Mouse (Mus musculus): Measurements from ENCODE around the gene Cfap61. TPM values are rescaled to one million over a fixed set of nuclear protein-coding genes. Genes with fewer than 3 reads are reported as not detected.
A peak's percentile ranks its signal among the peaks of the same experiment; 100 is the strongest.

Gene Cfap61
- polyA plus RNA-seq, 1 experiment from 2014 or later = 1.9 TPM

GRCm38 (mm10) chr2:146073300-146073699, 138.7 kb downstream of the Cfap61 start:
- peaks cover 7% of the 10 kb centered on the region for H3K4me1 ChIP-seq
- no peaks in the 10 kb centered on the region for H3K9me3 ChIP-seq
- no peak overlapping the region for H3K4me3 ChIP-seq
- H3K27ac ChIP-seq (replicated peaks) = no peak overlapping the region
- H3K4me2 ChIP-seq (replicated peaks) = no peak overlapping the region
- no peak overlapping the region for H3K9ac ChIP-seq (replicated peaks)
- H3K27me3 ChIP-seq = no peaks in the 10 kb centered on the region
- no peaks in the 10 kb centered on the region for H3K36me3 ChIP-seq
- 0 out of 2 replicates have a peak, but pooled peaks have one; percentile 34 for ATAC-seq (ENCODE audit: low FRiP score, low read depth)
- whole genome bisulfite sequencing = 17% methylated on average over 6 of the region's 6 CpGs

GRCm38 (mm10) chr2:146077117-146077516, 142.5 kb downstream of the Cfap61 start:
- Histone ChIP-seq H3K36me3 (no peaks in the 10 kb centered on the region), H3K9ac (replicated peaks) (no peak overlapping the region), H3K27ac (replicated peaks) (no peak overlapping the region), H3K27me3 (no peaks in the 10 kb centered on the region), H3K4me1 (peaks cover 7% of the 10 kb centered on the region), H3K4me2 (replicated peaks) (no peak overlapping the region), H3K9me3 (no peaks in the 10 kb centered on the region), H3K4me3 (no peak overlapping the region)
- ATAC-seq (ENCODE audit: low FRiP score, low read depth) = no peak
- WGBS = 94% methylated on average over 10 of the region's 10 CpGs

- Histone ChIP-seq H3K9me3 (no peaks in the 10 kb centered on the region), H3K4me3 (no peak overlapping the region)
- WGBS = 95% methylated on average over 4 of the region's 4 CpGs
Measured at GRCm38 (mm10) chr2:146080282-146080681, 145.7 kb downstream of the Cfap61 start.

GRCm38 (mm10) chr2:146083326-146083871, 148.8 kb downstream of the Cfap61 start:
- no peak overlapping the region for H3K27ac ChIP-seq (replicated peaks)
- no peak overlapping the region for H3K4me3 ChIP-seq
- H3K4me2 ChIP-seq (replicated peaks) = no peak overlapping the region
- H3K4me1 ChIP-seq = peaks cover 10% of the 10 kb centered on the region
- 48% methylated on average over 6 of the region's 6 CpGs for WGBS
- no peaks in the 10 kb centered on the region for H3K9me3 ChIP-seq
- no peak overlapping the region for H3K9ac ChIP-seq (replicated peaks)
- H3K27me3 ChIP-seq = no peaks in the 10 kb centered on the region
- no peak for ATAC-seq (ENCODE audit: low FRiP score, low read depth)
- no peaks in the 10 kb centered on the region for H3K36me3 ChIP-seq

More at GRCm38 (mm10) chr2:146080282-146080681, 145.7 kb downstream of the Cfap61 start:
- no peaks in the 10 kb centered on the region for H3K36me3 ChIP-seq
- no peak overlapping the region for H3K9ac ChIP-seq (replicated peaks)
- no peak for ATAC-seq (ENCODE audit: low FRiP score, low read depth)
- H3K27me3 ChIP-seq = no peaks in the 10 kb centered on the region
- peaks cover 7% of the 10 kb centered on the region for H3K4me1 ChIP-seq
- no peak overlapping the region for H3K4me2 ChIP-seq (replicated peaks)
- no peak overlapping the region for H3K27ac ChIP-seq (replicated peaks)

- 97% methylated on average over 1 of the region's 1 CpGs for WGBS
- peaks cover 22% of the 10 kb centered on the region for H3K4me1 ChIP-seq
Measured at GRCm38 (mm10) chr2:146087411-146087810, 152.8 kb downstream of the Cfap61 start.

GRCm38 (mm10) chr2:146089157-146089692, 154.6 kb downstream of the Cfap61 start:
- Histone ChIP-seq H3K27me3 (no peaks in the 10 kb centered on the region), H3K36me3 (no peaks in the 10 kb centered on the region), H3K9ac (replicated peaks) (no peak overlapping the region), H3K9me3 (no peaks in the 10 kb centered on the region), H3K4me3 (no peak overlapping the region), H3K27ac (replicated peaks) (0 out of 2 replicates have a peak overlapping the region, but pooled peaks have one; percentile 8), H3K4me2 (replicated peaks) (no peak overlapping the region), H3K4me1 (peaks cover 15% of the 10 kb centered on the region)
- no peak for ATAC-seq (ENCODE audit: low FRiP score, low read depth)
- 15% methylated on average over 6 of the region's 6 CpGs for WGBS

More at GRCm38 (mm10) chr2:146087411-146087810, 152.8 kb downstream of the Cfap61 start:
- Histone ChIP-seq H3K27me3 (no peaks in the 10 kb centered on the region), H3K4me3 (no peak overlapping the region), H3K9me3 (no peaks in the 10 kb centered on the region), H3K9ac (replicated peaks) (no peak overlapping the region), H3K4me2 (replicated peaks) (no peak overlapping the region), H3K27ac (replicated peaks) (no peak overlapping the region), H3K36me3 (no peaks in the 10 kb centered on the region)
- ATAC-seq (ENCODE audit: low FRiP score, low read depth) = no peak

- no peaks in the 10 kb centered on the region for H3K36me3 ChIP-seq
- H3K4me2 ChIP-seq (replicated peaks) = no peak overlapping the region
- H3K27me3 ChIP-seq = no peaks in the 10 kb centered on the region
- no peak for ATAC-seq (ENCODE audit: low FRiP score, low read depth)
- H3K9me3 ChIP-seq = no peaks in the 10 kb centered on the region
- 95% methylated on average over 5 of the region's 5 CpGs for WGBS
- H3K9ac ChIP-seq (replicated peaks) = no peak overlapping the region
- no peak overlapping the region for H3K4me3 ChIP-seq
- H3K4me1 ChIP-seq = peaks cover 13% of the 10 kb centered on the region; the same call in 1 of the 2 replicates
- H3K27ac ChIP-seq (replicated peaks) = no peak overlapping the region
Measured at GRCm38 (mm10) chr2:146097532-146097931, 162.9 kb downstream of the Cfap61 start.

GRCm38 (mm10) chr2:146098853-146099717, 164.5 kb downstream of the Cfap61 start:
- H3K4me1 ChIP-seq = peaks cover 17% of the 10 kb centered on the region; the same call in 1 of the 2 replicates
- WGBS = 57% methylated on average over 16 of the region's 16 CpGs
- 0 out of 2 replicates have a peak overlapping the region, but pooled peaks have one; percentile 15 for H3K27ac ChIP-seq (replicated peaks)
- no peak overlapping the region for H3K4me3 ChIP-seq
- no peaks in the 10 kb centered on the region for H3K27me3 ChIP-seq
- no peak overlapping the region for H3K4me2 ChIP-seq (replicated peaks)
- ATAC-seq (ENCODE audit: low FRiP score, low read depth) = peak; percentile 35; the same call in 1 of the 2 replicates
- H3K9ac ChIP-seq (replicated peaks) = no peak overlapping the region
- no peaks in the 10 kb centered on the region for H3K9me3 ChIP-seq
- no peaks in the 10 kb centered on the region for H3K36me3 ChIP-seq

- Histone ChIP-seq H3K27me3 (no peaks in the 10 kb centered on the region), H3K4me2 (replicated peaks) (no peak overlapping the region), H3K36me3 (no peaks in the 10 kb centered on the region), H3K9ac (replicated peaks) (no peak overlapping the region), H3K27ac (replicated peaks) (no peak overlapping the region), H3K4me1 (peaks cover 17% of the 10 kb centered on the region; the same call in 1 of the 2 replicates), H3K4me3 (no peak overlapping the region), H3K9me3 (no peaks in the 10 kb centered on the region)
- no peak for ATAC-seq (ENCODE audit: low FRiP score, low read depth)
- WGBS = 90% methylated on average over 3 of the region's 3 CpGs
Measured at GRCm38 (mm10) chr2:146099838-146100237, 165.3 kb downstream of the Cfap61 start.

GRCm38 (mm10) chr2:146100489-146101060, 166.0 kb downstream of the Cfap61 start:
- no peaks in the 10 kb centered on the region for H3K9me3 ChIP-seq
- no peak overlapping the region for H3K9ac ChIP-seq (replicated peaks)
- ATAC-seq (ENCODE audit: low FRiP score, low read depth) = peak; percentile 57; the same call in 1 of the 2 replicates
- no peak overlapping the region for H3K4me2 ChIP-seq (replicated peaks)
- no peaks in the 10 kb centered on the region for H3K27me3 ChIP-seq
- peak overlapping the region; percentile 20; the same call in 1 of the 2 replicates for H3K27ac ChIP-seq (replicated peaks)
- WGBS = 49% methylated on average over 10 of the region's 10 CpGs
- H3K4me3 ChIP-seq = no peak overlapping the region
- no peaks in the 10 kb centered on the region for H3K36me3 ChIP-seq
- peaks cover 17% of the 10 kb centered on the region; the same call in 1 of the 2 replicates for H3K4me1 ChIP-seq

GRCm38 (mm10) chr2:146102600-146102999, 168.0 kb downstream of the Cfap61 start:
- Histone ChIP-seq H3K4me1 (peaks cover 17% of the 10 kb centered on the region; the same call in 1 of the 2 replicates), H3K4me3 (no peak overlapping the region), H3K9me3 (no peaks in the 10 kb centered on the region), H3K27ac (replicated peaks) (no peak overlapping the region), H3K4me2 (replicated peaks) (no peak overlapping the region), H3K27me3 (no peaks in the 10 kb centered on the region), H3K36me3 (no peaks in the 10 kb centered on the region), H3K9ac (replicated peaks) (no peak overlapping the region)
- no peak for ATAC-seq (ENCODE audit: low FRiP score, low read depth)
- 94% methylated on average over 3 of the region's 3 CpGs for WGBS
